Mouse (Mus musculus) embryonic stem cell, embryonic (primary cell): ENCODE results near the gene Ppp1r13l.

Experiments
- CTCF ChIA-PET, 4 experiments: fragments of 300-600 bp in 2 of 4; fragments of 350-600 bp in 2 of 4; sonication (Branson Sonifier 250); formaldehyde crosslinking; loops; one replicate each; lab custom pipeline; 2022; ENCODE audit warnings: inconsistent platforms in 2 of 4; lab: Charles Lee
- POLR2A ChIA-PET, 4 experiments: fragments of 300-600 bp in 2 of 4; fragments of 350-600 bp in 2 of 4; sonication (Branson Sonifier 250); formaldehyde crosslinking; loops; one replicate each; lab custom pipeline; 2022; ENCODE audit warnings: antibody characterized with exemption in 4 of 4, inconsistent platforms in 1 of 4; lab: Charles Lee

The Ppp1r13l gene

GRCm38 (mm10) chr7:19369823-19370425 is 10.4 kb downstream of the Ppp1r13l start:
- POLR2A ChIA-PET: interaction anchor here in 2 of 4 experiments (0.6 to 1.4 kb wide), 4 partner anchors 11 to 329 kb away, joined by 3 read pairs; partner anchors contain the start of gene Apoe (in 1 of the 2)
- CTCF ChIA-PET: interaction anchor here in 1 of 4 experiments (0.8 to 3.0 kb wide), 5 partner anchors 8 to 420 kb away, joined by 3 to 15 read pairs (median 4); partner anchors contain the start of genes Cd3eap and Ppp1r13l

- CTCF ChIA-PET: interaction anchor here in 3 of 4 experiments (0.5 to 3.1 kb wide), 11 partner anchors 10 to 216 kb away, joined by 3 to 9 read pairs (median 3); partner anchors contain the start of genes Cd3eap (in 1 of the 3) and Ppp1r13l (in 1 of the 3)
- POLR2A ChIA-PET: interaction anchor here in 3 of 4 experiments (1.2 to 1.7 kb wide), 6 partner anchors 9 to 144 kb away, joined by 3 to 9 read pairs (median 4); partner anchors contain the start of genes Bloc1s3 (in 1 of the 3), Ercc1 (in 1 of the 3), Nkpd1 (in 1 of the 3) and Trappc6a (in 1 of the 3)
Observed at GRCm38 (mm10) chr7:19373367-19373766, 13.8 kb downstream of the Ppp1r13l start.

- POLR2A ChIA-PET: interaction anchor here in 2 of 4 experiments (0.7 to 1.1 kb wide), 2 partner anchors 12 to 138 kb away, joined by 4 read pairs; no protein-coding TSS in a partner anchor
- CTCF ChIA-PET: interaction anchor here in 1 of 4 experiments (1.5 to 3.1 kb wide), 2 partner anchors 12 to 66 kb away, joined by 4 to 9 read pairs; partner anchors contain the start of gene Fosb
Observed at GRCm38 (mm10) chr7:19375368-19375767, 15.8 kb downstream of the Ppp1r13l start.

- ChIA-PET CTCF (interaction anchor here in 1 of 4 experiments (1.5 to 3.1 kb wide), 2 partner anchors 12 to 66 kb away, joined by 4 to 9 read pairs; partner anchors contain the start of gene Fosb), POLR2A (interaction anchor here in 1 of 4 experiments (0.9 kb wide), 1 partner anchor 51 kb away, joined by 3 read pairs; no protein-coding TSS in a partner anchor)
Observed at GRCm38 (mm10) chr7:19376019-19376418, 16.5 kb downstream of the Ppp1r13l start.

GRCm38 (mm10) chr7:19378049-19378448 is 18.5 kb downstream of the Ppp1r13l start:
- POLR2A ChIA-PET: interaction anchor here in 3 of 4 experiments (0.8 to 2.6 kb wide), 14 partner anchors 10 to 321 kb away, joined by 3 to 9 read pairs (median 3); partner anchors contain the start of genes Cd3eap (in 2 of the 3), Ppp1r13l (in 2 of the 3) and Apoe (in 1 of the 3)
- CTCF ChIA-PET: interaction anchor here in 3 of 4 experiments (0.6 to 1.5 kb wide), 5 partner anchors 10 to 214 kb away, joined by 3 to 4 read pairs (median 3); no protein-coding TSS in a partner anchor

- POLR2A ChIA-PET: interaction anchor here in 3 of 4 experiments (0.6 to 2.9 kb wide), 5 partner anchors 9 to 122 kb away, joined by 3 to 8 read pairs (median 4); no protein-coding TSS in a partner anchor
- CTCF ChIA-PET: interaction anchor here in 2 of 4 experiments (0.6 to 1.1 kb wide), 2 partner anchors 18 kb away, joined by 3 to 10 read pairs; no protein-coding TSS in a partner anchor
Observed at GRCm38 (mm10) chr7:19381377-19382165, 22.0 kb downstream of the Ppp1r13l start, which contains the start of gene Ercc2. Gene Ercc2, plus strand, starts transcription at chr7:19382010.

- POLR2A ChIA-PET: interaction anchor here in 1 of 4 experiments (1.2 to 1.4 kb wide), 2 partner anchors 11 to 17 kb away, joined by 3 read pairs; no protein-coding TSS in a partner anchor
- CTCF ChIA-PET: no interaction called here
Observed at GRCm38 (mm10) chr7:19382166-19382541, 22.6 kb downstream of the Ppp1r13l start.

- POLR2A ChIA-PET: interaction anchor here in 1 of 4 experiments (0.9 to 1.7 kb wide), 3 partner anchors 11 to 163 kb away, joined by 3 to 5 read pairs (median 3); no protein-coding TSS in a partner anchor
Observed at GRCm38 (mm10) chr7:19383708-19384107, 24.2 kb downstream of the Ppp1r13l start.

GRCm38 (mm10) chr7:19388699-19389413 is 29.3 kb downstream of the Ppp1r13l start:
- POLR2A ChIA-PET: interaction anchor here in 2 of 4 experiments (0.8 to 2.3 kb wide), 4 partner anchors 11 to 28 kb away, joined by 3 to 8 read pairs (median 4); no protein-coding TSS in a partner anchor

More at GRCm38 (mm10) chr7:19383708-19384107, 24.2 kb downstream of the Ppp1r13l start:
- CTCF ChIA-PET: no interaction called here

GRCm38 (mm10) chr7:19394484-19394883 is 34.9 kb downstream of the Ppp1r13l start:
- ChIA-PET CTCF (interaction anchor here in 3 of 4 experiments (0.5 to 1.3 kb wide), 10 partner anchors 12 to 196 kb away, joined by 3 to 7 read pairs (median 4); no protein-coding TSS in a partner anchor), POLR2A (interaction anchor here in 3 of 4 experiments (0.6 to 1.5 kb wide), 9 partner anchors 10 to 234 kb away, joined by 3 to 6 read pairs (median 3); partner anchors contain the start of gene Relb (in 1 of the 3))

More at GRCm38 (mm10) chr7:19388699-19389413, 29.3 kb downstream of the Ppp1r13l start:
- CTCF ChIA-PET: interaction anchor here in 1 of 4 experiments (0.6 to 1.0 kb wide), 2 partner anchors 25 to 201 kb away, joined by 3 to 6 read pairs; no protein-coding TSS in a partner anchor

GRCm38 (mm10) chr7:19399496-19400280 is 40.1 kb downstream of the Ppp1r13l start:
- ChIA-PET CTCF (interaction anchor here (0.5 to 1.7 kb wide), 63 partner anchors 18 to 556 kb away, joined by 3 to 14 read pairs (median 4); partner anchors contain the start of genes Nkpd1 (in 2 of the 4), Ppp1r13l (in 2 of the 4), Clasrp (in 1 of the 4) and Clptm1 (in 1 of the 4)), POLR2A (interaction anchor here in 3 of 4 experiments (0.6 to 1.6 kb wide), 49 partner anchors 8 to 316 kb away, joined by 3 to 15 read pairs (median 3); partner anchors contain the start of genes Cd3eap (in 2 of the 3), Ppp1r13l (in 2 of the 3), Ercc1 (in 1 of the 3) and Fosb (in 1 of the 3))

- CTCF ChIA-PET: interaction anchor here in 1 of 4 experiments (0.6 to 1.7 kb wide), 2 partner anchors 22 to 77 kb away, joined by 4 to 6 read pairs; no protein-coding TSS in a partner anchor
- POLR2A ChIA-PET: no interaction called here
Observed at GRCm38 (mm10) chr7:19400946-19401345, 41.4 kb downstream of the Ppp1r13l start.

GRCm38 (mm10) chr7:19402535-19403112 is 43.1 kb downstream of the Ppp1r13l start:
- ChIA-PET CTCF (interaction anchor here in 2 of 4 experiments (0.5 to 0.7 kb wide), 3 partner anchors 30 to 224 kb away, joined by 3 read pairs; no protein-coding TSS in a partner anchor), POLR2A (interaction anchor here in 1 of 4 experiments (1.1 kb wide), 1 partner anchor 107 kb away, joined by 3 read pairs; no protein-coding TSS in a partner anchor)

GRCm38 (mm10) chr7:19403731-19404296 is 44.3 kb downstream of the Ppp1r13l start, which contains the start of gene Klc3:
Gene Klc3, minus strand, starts transcription at chr7:19404104.
- ChIA-PET CTCF (interaction anchor here in 3 of 4 experiments (0.6 to 2.8 kb wide), 8 partner anchors 10 to 343 kb away, joined by 3 to 12 read pairs (median 3); no protein-coding TSS in a partner anchor), POLR2A (interaction anchor here in 1 of 4 experiments (1.9 kb wide), 1 partner anchor 39 kb away, joined by 6 read pairs; no protein-coding TSS in a partner anchor)
